Mouse (Mus musculus) myocyte (in vitro differentiated cells): ENCODE results near the gene Pde4d. TPM values are rescaled to one million over a fixed set of nuclear protein-coding genes. Genes with fewer than 3 reads are reported as not detected.

Experiments
- H3K27me3 ChIP-seq: one replicate; pipeline ENCODE4 v1.6.1; 2011; ENCODE audit not compliant: control insufficient read depth, insufficient read depth, insufficient read length
- H3K36me3 ChIP-seq: one replicate; pipeline ENCODE4 v1.6.1; 2011; ENCODE audit not compliant: control insufficient read depth, insufficient read depth
- H3K4me2 ChIP-seq: one replicate; pipeline ENCODE4 v1.6.1; 2011; ENCODE audit warnings: low read depth, control low read depth
- H3K4me3 ChIP-seq: one replicate; pipeline ENCODE4 v1.5.1; 2011; ENCODE audit warnings: mild to moderate bottlenecking, control low read depth, moderate library complexity
- H3K79me2 ChIP-seq: one replicate; pipeline ENCODE4 v1.6.1; 2011; ENCODE audit not compliant: control insufficient read depth, insufficient read depth
- H3ac ChIP-seq: one replicate; pipeline ENCODE4 v1.6.1; 2011; ENCODE audit not compliant: control insufficient read depth, insufficient read length
- CEBPB ChIP-seq: IDR thresholded peaks from 2 replicates; pipeline ENCODE4 v1.6.1; 2011; ENCODE audit warnings: mild to moderate bottlenecking, moderate library complexity; ENCODE audit not compliant: poor library complexity, insufficient read depth, severe bottlenecking
- E2F4 ChIP-seq: IDR thresholded peaks from one replicate; pipeline ENCODE4 v1.6.1; 2011; ENCODE audit warnings: mild to moderate bottlenecking, control low read depth, moderate library complexity; ENCODE audit not compliant: insufficient read depth
- MAX ChIP-seq: IDR thresholded peaks from one replicate; pipeline ENCODE4 v1.6.1; 2011; ENCODE audit warnings: low read depth, mild to moderate bottlenecking, control low read depth
- MYOD1 ChIP-seq, 3 experiments: IDR thresholded peaks; one replicate each; pipeline ENCODE4 v1.6.1; 2011; ENCODE audit warnings: control low read depth in 2 of 3, low read depth in 2 of 3, mild to moderate bottlenecking in 2 of 3, moderate library complexity in 1 of 3; ENCODE audit not compliant: insufficient read length in 2 of 3, control insufficient read depth in 1 of 3
- MYOG ChIP-seq, 3 experiments: IDR thresholded peaks; one replicate each; pipeline ENCODE4 v1.6.1; 2011; ENCODE audit warnings: control low read depth in 2 of 3, low read depth in 2 of 3, mild to moderate bottlenecking in 2 of 3; ENCODE audit not compliant: insufficient read length in 2 of 3, control insufficient read depth in 1 of 3, insufficient read depth in 1 of 3
- POLR2A ChIP-seq: IDR thresholded peaks from one replicate; pipeline ENCODE4 v1.6.1; 2011; ENCODE audit warnings: low read depth, mild to moderate bottlenecking, control low read depth, moderate library complexity; ENCODE audit not compliant: insufficient read length
- POLR2AphosphoS2 ChIP-seq: IDR thresholded peaks from one replicate; pipeline ENCODE4 v1.6.1; 2011; ENCODE audit warnings: low read depth, control low read depth; ENCODE audit not compliant: insufficient read length
- REST ChIP-seq: IDR thresholded peaks from one replicate; pipeline ENCODE4 v1.6.1; 2011; ENCODE audit warnings: mild to moderate bottlenecking, control low read depth, moderate library complexity; ENCODE audit not compliant: insufficient read depth, insufficient read length
- SRF ChIP-seq: IDR thresholded peaks from one replicate; pipeline ENCODE4 v1.6.1; 2011; ENCODE audit warnings: low read depth; ENCODE audit not compliant: control insufficient read depth, insufficient read length
- TCF12 ChIP-seq: IDR thresholded peaks from one replicate; pipeline ENCODE4 v1.6.1; 2011; ENCODE audit warnings: mild to moderate bottlenecking, control low read depth; ENCODE audit not compliant: poor library complexity, insufficient read depth, severe bottlenecking
- TCF3 ChIP-seq: IDR thresholded peaks from one replicate; pipeline ENCODE4 v1.6.1; 2011; ENCODE audit warnings: low read depth, control low read depth; ENCODE audit not compliant: insufficient read length
- USF1 ChIP-seq: IDR thresholded peaks from one replicate; pipeline ENCODE4 v1.6.1; 2011; ENCODE audit warnings: low read depth, mild to moderate bottlenecking, control low read depth, moderate library complexity
- polyA plus RNA-seq: library from polyadenylated mRNA; unstranded; fragments of >200 nt; fragmentation: generic; extraction: Trizol; gene quantifications from one replicate; pipeline ENCODE4 v1.2.1, GENCODE M21; 2012; ENCODE audit warnings: missing spikeins

Gene Pde4d
- polyA plus RNA-seq, 1 experiment, result 8.2 TPM

DNA sequence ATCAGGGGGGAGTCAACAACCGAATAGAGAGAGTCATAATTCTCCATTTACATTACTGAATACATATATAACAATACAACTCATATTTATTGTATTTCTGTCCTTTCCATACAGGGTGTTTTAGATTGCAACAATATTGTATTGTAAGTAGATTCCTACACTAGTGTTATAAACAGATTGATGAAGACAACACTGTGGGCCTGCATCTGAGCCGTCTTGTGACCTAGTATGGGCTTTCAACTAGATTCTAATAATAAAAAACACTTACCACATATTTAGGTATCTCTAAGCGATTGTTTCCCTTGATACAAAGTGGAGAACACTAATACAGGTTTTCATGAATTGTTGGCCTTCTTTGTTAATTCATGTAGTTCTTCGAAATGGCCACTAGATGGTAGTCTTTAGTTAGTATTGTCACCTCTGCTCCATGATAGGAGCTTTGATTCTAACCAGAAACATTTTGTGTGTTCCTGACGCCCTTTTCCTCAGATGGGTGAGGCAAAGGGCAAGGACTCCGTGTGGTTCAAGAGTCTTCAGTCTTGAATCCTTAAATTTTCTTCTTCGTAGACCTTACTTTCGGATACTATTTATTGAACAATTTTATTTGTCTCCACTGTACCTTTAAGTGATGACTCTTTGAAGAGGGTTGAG, 779.3 kb downstream of the Pde4d start:
- no peak overlapping the region for H3ac ChIP-seq
- H3K36me3 ChIP-seq, result no peaks in the 10 kb centered on the region
- peak overlapping the region; percentile 23 for H3K4me3 ChIP-seq
- TF ChIP-seq TCF12, result no peak
- no peak for TF ChIP-seq MYOG (IDR thresholded peaks at IDR 0.05; ENCODE audit: control insufficient read depth in 1 of 3, insufficient read depth in 1 of 3, insufficient read length in 2 of 3, low read depth in 2 of 3)
- TF ChIP-seq REST, result no peak
- no peak for TF ChIP-seq POLR2A
- no peak for TF ChIP-seq MAX
- no peak for TF ChIP-seq E2F4
- TF ChIP-seq SRF, result no peak
- no peak for TF ChIP-seq TCF3
- no peak for TF ChIP-seq CEBPB
- TF ChIP-seq MYOD1 (IDR thresholded peaks at IDR 0.05; ENCODE audit: control insufficient read depth in 1 of 3, insufficient read length in 2 of 3, low read depth in 2 of 3), result no peak
- TF ChIP-seq USF1, result no peak
- TF ChIP-seq POLR2AphosphoS2, result no peak
- H3K27me3 ChIP-seq, result no peaks in the 10 kb centered on the region
- H3K4me2 ChIP-seq, result peak overlapping the region; percentile 94
- no peaks in the 10 kb centered on the region for H3K79me2 ChIP-seq

GRCm38 (mm10) chr13:109229618-109230334, 780.0 kb downstream of the Pde4d start:
- peak overlapping the region; percentile 94 for H3K4me2 ChIP-seq
- H3K4me3 ChIP-seq, result peak overlapping the region; percentile 23
- no peak for TF ChIP-seq POLR2A
- TF ChIP-seq TCF3, result no peak
- TF ChIP-seq USF1, result no peak
- no peak for TF ChIP-seq MYOG (IDR thresholded peaks at IDR 0.05; ENCODE audit: control insufficient read depth in 1 of 3, insufficient read depth in 1 of 3, insufficient read length in 2 of 3, low read depth in 2 of 3)
- no peak for TF ChIP-seq MAX
- TF ChIP-seq SRF, result no peak
- no peak for TF ChIP-seq MYOD1 (IDR thresholded peaks at IDR 0.05; ENCODE audit: control insufficient read depth in 1 of 3, insufficient read length in 2 of 3, low read depth in 2 of 3)
- no peak for TF ChIP-seq CEBPB
- no peak for TF ChIP-seq REST
- TF ChIP-seq POLR2AphosphoS2, result no peak
- TF ChIP-seq E2F4, result no peak
- no peak for TF ChIP-seq TCF12
- no peaks in the 10 kb centered on the region for H3K79me2 ChIP-seq
- no peak overlapping the region for H3ac ChIP-seq
- H3K27me3 ChIP-seq, result no peaks in the 10 kb centered on the region
- H3K36me3 ChIP-seq, result no peaks in the 10 kb centered on the region

DNA sequence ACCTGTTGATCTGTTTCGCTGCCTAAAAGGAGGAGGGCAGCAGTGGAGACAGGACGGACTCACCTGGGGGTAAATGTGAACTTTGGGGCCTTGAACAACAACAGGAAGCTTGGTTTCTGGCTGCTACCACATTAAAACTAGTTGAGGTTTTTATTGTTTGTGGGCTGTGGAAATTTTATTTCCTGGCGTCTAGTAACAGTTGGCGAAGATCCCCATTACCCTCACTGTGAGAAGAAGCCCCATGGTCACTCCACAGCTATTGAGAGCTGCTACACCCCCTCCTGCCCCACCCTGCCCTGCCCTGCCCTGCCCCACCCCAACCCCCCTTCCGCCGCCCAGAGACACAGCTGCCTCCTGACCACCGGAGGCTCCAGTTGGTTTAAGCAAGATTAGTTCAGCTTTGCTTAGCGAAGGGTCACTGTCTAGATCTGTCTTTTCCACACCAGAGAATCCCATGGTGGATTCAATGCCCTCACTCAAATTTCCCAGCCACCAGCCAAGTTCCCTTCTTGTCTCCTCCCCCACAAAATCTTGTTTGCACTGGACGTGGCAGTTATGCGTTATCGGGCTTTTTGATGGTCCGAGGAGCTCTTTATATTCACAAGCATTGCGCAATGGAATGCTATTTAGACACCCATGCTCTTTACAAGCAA, 780.7 kb downstream of the Pde4d start:
- peak overlapping the region; percentile 94 for H3K4me2 ChIP-seq
- peak; percentile 100 for TF ChIP-seq CEBPB
- TF ChIP-seq E2F4, result no peak
- no peak for TF ChIP-seq TCF12
- TF ChIP-seq MYOD1 (IDR thresholded peaks at IDR 0.05; ENCODE audit: control insufficient read depth in 1 of 3, insufficient read length in 2 of 3, low read depth in 2 of 3), result peak in 2 of 3 experiments; percentile 47 to 88
- TF ChIP-seq MAX, result no peak
- TF ChIP-seq SRF, result no peak
- no peak for TF ChIP-seq POLR2AphosphoS2
- TF ChIP-seq USF1, result no peak
- TF ChIP-seq REST, result no peak
- peak; percentile 29 for TF ChIP-seq POLR2A
- peak in 2 of 3 experiments; percentile 29 to 84 for TF ChIP-seq MYOG (IDR thresholded peaks at IDR 0.05; ENCODE audit: control insufficient read depth in 1 of 3, insufficient read depth in 1 of 3, insufficient read length in 2 of 3, low read depth in 2 of 3)
- no peak for TF ChIP-seq TCF3
- H3K79me2 ChIP-seq, result no peaks in the 10 kb centered on the region
- no peak overlapping the region for H3ac ChIP-seq
- peak overlapping the region; percentile 23 for H3K4me3 ChIP-seq
- H3K27me3 ChIP-seq, result no peaks in the 10 kb centered on the region
- H3K36me3 ChIP-seq, result no peaks in the 10 kb centered on the region

- H3K79me2 ChIP-seq, result no peaks in the 10 kb centered on the region
- no peaks in the 10 kb centered on the region for H3K36me3 ChIP-seq
- TF ChIP-seq POLR2AphosphoS2 (no peak), SRF (no peak), MAX (no peak)
- no peak overlapping the region for H3K4me2 ChIP-seq
- no peak overlapping the region for H3ac ChIP-seq
- no peak overlapping the region for H3K4me3 ChIP-seq
- H3K27me3 ChIP-seq, result no peaks in the 10 kb centered on the region
These were observed 782.2 kb downstream of the Pde4d start for GRCm38 (mm10) chr13:109231848-109232460.
